Mouse (Mus musculus): ENCODE results near the gene Fxyd1. TPM values are rescaled to one million over a fixed set of nuclear protein-coding genes. Genes with fewer than 3 reads are reported as not detected.

Fxyd1 gene
- 25.3 and 34.7 TPM in 2 replicates for polyA plus RNA-seq (2016; fragmentation: Nextera tagmentation; extraction: Ambion mirVana)

GRCm38 (mm10) chr7:31057071-31057470, at the start of gene Fxyd1:
Fxyd1 (minus strand) TSS chr7:31057199.
- Histone ChIP-seq H3K9me3 (replicated peaks) (no peaks in the 10 kb centered on the region), H3K4me3 (no peak within 1 kb of the TSS), H3K36me3 (no peaks in the 10 kb centered on the region), H3K9ac (no peak within 1 kb of the TSS), H3K27me3 (peaks cover 28% of the 10 kb centered on the region), H3K4me2 (replicated peaks) (no peak within 1 kb of the TSS), H3K4me1 (peaks cover 39% of the 10 kb centered on the region), H3K27ac (no peak within 1 kb of the TSS; the same call in 1 of the 2 replicates)
- no peak for ATAC-seq (ENCODE audit: low FRiP score)
- 80% methylated on average over 2 of the region's 2 CpGs for WGBS

- no peak overlapping the region for H3K27ac ChIP-seq
- H3K9me3 ChIP-seq (replicated peaks), result no peaks in the 10 kb centered on the region
- no peaks in the 10 kb centered on the region for H3K36me3 ChIP-seq
- 68% methylated on average over 3 of the region's 3 CpGs for WGBS
- no peak overlapping the region for H3K4me2 ChIP-seq (replicated peaks)
- no peak overlapping the region for H3K9ac ChIP-seq
- no peaks in the 10 kb centered on the region; the same call in 1 of the 2 replicates for H3K27me3 ChIP-seq
- no peaks in the 10 kb centered on the region for H3K4me1 ChIP-seq
- H3K4me3 ChIP-seq, result no peak overlapping the region
- ATAC-seq (ENCODE audit: low FRiP score), result no peak
These were observed 49.2 kb upstream of the Fxyd1 start for GRCm38 (mm10) chr7:31106166-31106565.

GRCm38 (mm10) chr7:31105061-31105768, 48.2 kb upstream of the Fxyd1 start:
- H3K4me1 ChIP-seq, result no peaks in the 10 kb centered on the region
- H3K4me2 ChIP-seq (replicated peaks), result no peak overlapping the region
- no peak overlapping the region for H3K9ac ChIP-seq
- H3K4me3 ChIP-seq, result no peak overlapping the region
- H3K27me3 ChIP-seq, result no peaks in the 10 kb centered on the region; the same call in 1 of the 2 replicates
- H3K9me3 ChIP-seq (replicated peaks), result no peaks in the 10 kb centered on the region
- no peak for ATAC-seq (ENCODE audit: low FRiP score)
- WGBS, result 64% methylated on average over 15 of the region's 15 CpGs
- no peaks in the 10 kb centered on the region for H3K36me3 ChIP-seq
- H3K27ac ChIP-seq, result no peak overlapping the region

GRCm38 (mm10) chr7:31100786-31101185, 43.8 kb upstream of the Fxyd1 start:
- Histone ChIP-seq H3K4me1 (peaks cover 6% of the 10 kb centered on the region), H3K4me2 (replicated peaks) (no peak overlapping the region), H3K4me3 (no peak overlapping the region), H3K27ac (no peak overlapping the region), H3K9ac (no peak overlapping the region), H3K36me3 (no peaks in the 10 kb centered on the region), H3K9me3 (replicated peaks) (no peaks in the 10 kb centered on the region), H3K27me3 (no peaks in the 10 kb centered on the region; the same call in 1 of the 2 replicates)
- WGBS, result 88% methylated on average over 14 of the region's 14 CpGs
- ATAC-seq (ENCODE audit: low FRiP score), result no peak

GRCm38 (mm10) chr7:31099612-31099982, 42.6 kb upstream of the Fxyd1 start:
- WGBS, result 85% methylated on average over 6 of the region's 6 CpGs
- Histone ChIP-seq H3K4me3 (no peak overlapping the region), H3K27me3 (no peaks in the 10 kb centered on the region; the same call in 1 of the 2 replicates), H3K36me3 (no peaks in the 10 kb centered on the region), H3K4me2 (replicated peaks) (no peak overlapping the region), H3K9me3 (replicated peaks) (no peaks in the 10 kb centered on the region), H3K4me1 (peaks cover 6% of the 10 kb centered on the region), H3K9ac (no peak overlapping the region), H3K27ac (no peak overlapping the region)
- no peak for ATAC-seq (ENCODE audit: low FRiP score)

- peaks cover 6% of the 10 kb centered on the region for H3K4me1 ChIP-seq
- H3K9ac ChIP-seq, result no peak overlapping the region
- no peaks in the 10 kb centered on the region for H3K36me3 ChIP-seq
- ATAC-seq (ENCODE audit: low FRiP score), result no peak
- no peaks in the 10 kb centered on the region for H3K9me3 ChIP-seq (replicated peaks)
- WGBS, result 79% methylated on average over 22 of the region's 22 CpGs
- no peak overlapping the region for H3K4me2 ChIP-seq (replicated peaks)
- H3K4me3 ChIP-seq, result no peak overlapping the region
- H3K27me3 ChIP-seq, result no peaks in the 10 kb centered on the region; the same call in 1 of the 2 replicates
- no peak overlapping the region for H3K27ac ChIP-seq
These were observed 42.0 kb upstream of the Fxyd1 start for GRCm38 (mm10) chr7:31098697-31099611.

- Histone ChIP-seq H3K36me3 (no peaks in the 10 kb centered on the region), H3K27me3 (no peaks in the 10 kb centered on the region), H3K4me1 (peaks cover 6% of the 10 kb centered on the region), H3K9me3 (replicated peaks) (no peaks in the 10 kb centered on the region), H3K9ac (peak overlapping the region; percentile 32; the same call in 1 of the 2 replicates), H3K4me3 (peak overlapping the region; percentile 8; the same call in 1 of the 2 replicates), H3K4me2 (replicated peaks) (peak overlapping the region; percentile 40), H3K27ac (no peak overlapping the region)
- peak; percentile 85 for ATAC-seq (ENCODE audit: low FRiP score)
- WGBS, result 40% methylated on average over 18 of the region's 20 CpGs
These were observed 40.7 kb upstream of the Fxyd1 start for GRCm38 (mm10) chr7:31097583-31098248.

- Histone ChIP-seq H3K36me3 (no peaks in the 10 kb centered on the region), H3K9ac (no peak overlapping the region), H3K9me3 (replicated peaks) (no peaks in the 10 kb centered on the region), H3K27me3 (no peaks in the 10 kb centered on the region), H3K4me2 (replicated peaks) (no peak overlapping the region), H3K4me3 (no peak overlapping the region), H3K4me1 (peaks cover 6% of the 10 kb centered on the region), H3K27ac (no peak overlapping the region)
- ATAC-seq (ENCODE audit: low FRiP score), result no peak
- 75% methylated on average over 9 of the region's 9 CpGs for WGBS
These were observed 40.0 kb upstream of the Fxyd1 start for GRCm38 (mm10) chr7:31096892-31097564.

GRCm38 (mm10) chr7:31094774-31095501, 37.9 kb upstream of the Fxyd1 start:
- no peak overlapping the region for H3K4me2 ChIP-seq (replicated peaks)
- no peaks in the 10 kb centered on the region for H3K36me3 ChIP-seq
- H3K9me3 ChIP-seq (replicated peaks), result no peaks in the 10 kb centered on the region
- 33% methylated on average over 10 of the region's 12 CpGs for WGBS
- ATAC-seq (ENCODE audit: low FRiP score), result no peak
- no peak overlapping the region for H3K27ac ChIP-seq
- no peak overlapping the region for H3K4me3 ChIP-seq
- H3K27me3 ChIP-seq, result no peaks in the 10 kb centered on the region
- no peak overlapping the region for H3K9ac ChIP-seq
- H3K4me1 ChIP-seq, result peaks cover 6% of the 10 kb centered on the region

- ATAC-seq (ENCODE audit: low FRiP score), result no peak
- peaks cover 5% of the 10 kb centered on the region; the same call in 1 of the 2 replicates for H3K9me3 ChIP-seq (replicated peaks)
- H3K9ac ChIP-seq, result no peak overlapping the region
- H3K4me3 ChIP-seq, result no peak overlapping the region
- H3K4me1 ChIP-seq, result peaks cover 5% of the 10 kb centered on the region
- WGBS, result 90% methylated on average over 2 of the region's 2 CpGs
- H3K36me3 ChIP-seq, result no peaks in the 10 kb centered on the region
- H3K4me2 ChIP-seq (replicated peaks), result no peak overlapping the region
- H3K27ac ChIP-seq, result no peak overlapping the region
- no peaks in the 10 kb centered on the region for H3K27me3 ChIP-seq
These were observed 32.7 kb upstream of the Fxyd1 start for GRCm38 (mm10) chr7:31089721-31090120.

- H3K9me3 ChIP-seq (replicated peaks), result peaks cover 5% of the 10 kb centered on the region; the same call in 1 of the 2 replicates
- no peak overlapping the region for H3K9ac ChIP-seq
- WGBS, result 72% methylated on average over 3 of the region's 3 CpGs
- no peak overlapping the region for H3K4me2 ChIP-seq (replicated peaks)
- no peak for ATAC-seq (ENCODE audit: low FRiP score)
- no peaks in the 10 kb centered on the region for H3K36me3 ChIP-seq
- no peak overlapping the region for H3K27ac ChIP-seq
- H3K27me3 ChIP-seq, result no peaks in the 10 kb centered on the region
- peaks cover 10% of the 10 kb centered on the region for H3K4me1 ChIP-seq
- no peak overlapping the region for H3K4me3 ChIP-seq
These were observed 31.2 kb upstream of the Fxyd1 start for GRCm38 (mm10) chr7:31088206-31088605.
